Mouse (Mus musculus) hindbrain, embryonic 16.5 days (tissue): ENCODE data around the gene Fbxo42. TPM values are rescaled to one million over a fixed set of nuclear protein-coding genes. Genes with fewer than 3 reads are reported as not detected.

Source experiments
- ATAC-seq: fragments of 200-750 bp; cut with Nextera tagmentation; 2 replicates; pipeline ENCODE4 v1.8.0; 2017; ENCODE audit warnings: moderate TSS enrichment, moderate library complexity
- H3K27ac ChIP-seq: fragments of 300-500 bp; sonication (generic); 2 replicates; pipeline ENCODE4 v1.5.1; 2014; ENCODE audit warnings: low read depth, mild to moderate bottlenecking, control low read depth, low read length, moderate library complexity
- H3K27me3 ChIP-seq: fragments of 300-500 bp; sonication (generic); replicated peaks from 2 replicates; pipeline ENCODE4 v1.6.1; 2014; ENCODE audit warnings: low read length; ENCODE audit not compliant: control insufficient read depth, insufficient read depth
- H3K36me3 ChIP-seq: fragments of 300-500 bp; sonication (generic); 2 replicates; pipeline ENCODE4 v1.6.1; 2014; ENCODE audit warnings: mild to moderate bottlenecking, low read length, moderate library complexity, mixed read lengths; ENCODE audit not compliant: control insufficient read depth, insufficient read depth
- H3K4me1 ChIP-seq: fragments of 300-500 bp; sonication (generic); 2 replicates; pipeline ENCODE4 v1.6.1; 2014; ENCODE audit warnings: low read depth, low read length; ENCODE audit not compliant: control insufficient read depth, insufficient read depth
- H3K4me2 ChIP-seq: fragments of 300-500 bp; sonication (generic); 2 replicates; pipeline ENCODE4 v1.6.1; 2014; ENCODE audit warnings: mild to moderate bottlenecking, low read length, control low read depth, moderate library complexity
- H3K4me3 ChIP-seq: fragments of 300-500 bp; sonication (generic); 2 replicates; pipeline ENCODE4 v1.5.1; 2014; ENCODE audit warnings: mild to moderate bottlenecking, low read length, control low read depth, moderate library complexity
- H3K9ac ChIP-seq: fragments of 300-500 bp; sonication (generic); 2 replicates; pipeline ENCODE4 v1.6.1; 2014; ENCODE audit warnings: low read depth, mild to moderate bottlenecking, control low read depth, low read length, moderate library complexity
- H3K9me3 ChIP-seq: fragments of 300-500 bp; sonication (generic); 2 replicates; pipeline ENCODE4 v1.6.1; 2014; ENCODE audit warnings: mild to moderate bottlenecking, low read length, moderate library complexity; ENCODE audit not compliant: control insufficient read depth
- WGBS: fragments of 180-500 bp; shearing (Covaris S2); extraction: QIAGEN DNeasy Blood & Tissue Kit; methylation state at CpG from one replicate; pipeline ENCODE4 v1.1.7; 2014; 5-methylcytosine and 5-hydroxymethylcytosine counted together
- polyA plus RNA-seq: library from polyadenylated mRNA; unstranded; fragments of >200 nt; fragmentation: Nextera tagmentation; extraction: Ambion mirVana; gene quantifications from 2 replicates; pipeline ENCODE4 v1.2.1, GENCODE M21; 2015

Gene Fbxo42
- polyA plus RNA-seq, 1 experiment from 2014 or later, result 20.4 TPM

DNA sequence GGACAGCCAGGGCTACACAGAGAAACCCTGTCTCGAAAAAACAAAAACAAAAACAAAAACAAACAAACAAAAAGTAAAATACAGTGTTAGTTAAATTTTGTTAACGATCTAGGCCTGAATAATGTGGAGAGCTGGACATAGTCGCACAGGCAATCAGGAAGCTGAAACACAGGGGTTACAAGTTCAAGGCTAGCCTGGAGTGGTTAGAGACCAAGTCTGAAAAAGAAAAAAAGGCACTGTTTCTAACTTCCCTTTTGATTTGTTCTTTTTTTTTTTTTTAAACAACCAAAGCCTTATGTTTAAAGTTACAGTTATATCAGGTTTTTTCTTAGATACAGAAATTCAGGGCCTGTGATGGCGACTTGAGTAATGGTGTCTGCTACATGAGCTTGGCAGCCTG is 12.5 kb downstream of the Fbxo42 start:
- 96% methylated on average over 4 of the region's 4 CpGs for WGBS
- ATAC-seq, result no peak

DNA sequence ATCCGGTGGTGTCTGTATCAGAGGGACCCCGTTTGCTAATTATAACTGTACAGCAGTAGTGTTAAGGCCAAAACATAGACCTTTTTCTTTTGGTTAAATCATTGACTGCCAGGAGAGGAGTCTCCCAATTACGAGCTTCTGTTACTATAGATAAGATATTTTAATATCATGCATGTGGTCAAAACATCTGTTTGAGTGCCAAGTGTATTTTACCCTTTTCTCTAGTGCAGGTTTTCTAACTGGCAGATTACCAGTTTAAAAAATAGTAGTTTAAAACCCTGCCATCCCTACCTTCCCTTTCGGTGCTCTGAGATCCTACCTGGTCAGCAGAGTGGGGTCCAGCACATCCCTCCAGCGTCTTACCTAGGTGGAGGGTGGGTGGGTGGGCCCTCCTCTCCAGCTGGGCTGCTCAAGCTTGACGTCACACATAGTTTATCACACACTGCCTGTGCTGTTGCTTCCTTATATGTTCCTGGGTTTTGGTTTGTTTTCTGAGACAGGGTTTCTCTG is 14.0 kb downstream of the Fbxo42 start:
- Histone ChIP-seq H3K4me3 (no peak overlapping the region), H3K9me3 (peaks cover 4% of the 10 kb centered on the region; the same call in 1 of the 2 replicates), H3K36me3 (no peaks in the 10 kb centered on the region), H3K27ac (no peak overlapping the region), H3K4me2 (no peak overlapping the region), H3K9ac (no peak overlapping the region), H3K4me1 (no peaks in the 10 kb centered on the region; the same call in 1 of the 2 replicates), H3K27me3 (no peaks in the 10 kb centered on the region)
- no peak for ATAC-seq
- WGBS, result 92% methylated on average over 6 of the region's 6 CpGs

More for the DNA sequence above, 12.5 kb downstream of the Fbxo42 start:
- Histone ChIP-seq H3K27ac (no peak overlapping the region), H3K4me1 (no peaks in the 10 kb centered on the region; the same call in 1 of the 2 replicates), H3K9me3 (peaks cover 4% of the 10 kb centered on the region; the same call in 1 of the 2 replicates), H3K4me3 (no peak overlapping the region), H3K36me3 (no peaks in the 10 kb centered on the region), H3K9ac (no peak overlapping the region), H3K27me3 (no peaks in the 10 kb centered on the region), H3K4me2 (no peak overlapping the region)

GRCm38 (mm10) chr4:141163729-141164128 is 16.0 kb downstream of the Fbxo42 start:
- no peak overlapping the region for H3K4me2 ChIP-seq
- H3K4me3 ChIP-seq, result no peak overlapping the region
- H3K27me3 ChIP-seq, result no peaks in the 10 kb centered on the region
- H3K36me3 ChIP-seq, result no peaks in the 10 kb centered on the region
- H3K4me1 ChIP-seq, result no peaks in the 10 kb centered on the region; the same call in 1 of the 2 replicates
- H3K9me3 ChIP-seq, result peaks cover 4% of the 10 kb centered on the region; the same call in 1 of the 2 replicates
- ATAC-seq, result no peak
- no peak overlapping the region for H3K27ac ChIP-seq
- 91% methylated on average over 5 of the region's 5 CpGs for WGBS
- no peak overlapping the region for H3K9ac ChIP-seq

DNA sequence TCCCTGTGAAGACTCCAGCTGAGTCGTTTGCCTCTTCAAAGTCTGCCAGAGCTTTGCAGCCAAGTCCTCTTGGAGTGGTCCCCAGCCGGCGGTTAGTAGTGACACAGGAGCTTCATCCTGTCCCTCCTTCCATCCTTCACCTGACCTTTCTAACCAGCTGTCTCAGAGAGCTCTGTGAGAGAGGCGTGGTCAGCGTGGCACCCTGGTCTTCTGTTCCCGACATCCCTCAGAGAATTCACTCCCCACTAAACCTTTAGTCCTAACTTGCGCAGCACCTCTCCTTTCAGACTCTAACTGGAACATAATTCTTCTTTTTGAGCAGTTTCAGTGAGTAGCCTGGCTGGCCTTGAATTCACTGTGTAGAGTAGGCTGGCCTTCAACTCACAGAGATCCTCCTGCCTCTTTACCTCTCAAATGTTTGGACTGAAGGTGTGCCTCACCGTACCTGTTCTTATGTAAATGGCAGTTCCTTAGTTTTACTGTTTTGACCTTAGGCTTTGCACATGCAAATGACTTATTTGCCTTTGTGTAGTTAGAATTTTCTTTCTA is 18.1 kb downstream of the Fbxo42 start:
- Histone ChIP-seq H3K4me3 (no peak overlapping the region), H3K4me1 (no peaks in the 10 kb centered on the region), H3K9me3 (peaks cover 4% of the 10 kb centered on the region; the same call in 1 of the 2 replicates), H3K9ac (no peak overlapping the region), H3K27me3 (no peaks in the 10 kb centered on the region), H3K27ac (no peak overlapping the region), H3K36me3 (0 out of 2 replicates have a peak, but pooled peaks cover 3% of the 10 kb centered on the region), H3K4me2 (no peak overlapping the region)
- ATAC-seq, result no peak
- 81% methylated on average over 8 of the region's 8 CpGs for WGBS

- Histone ChIP-seq H3K9ac (no peak overlapping the region), H3K4me3 (no peak overlapping the region), H3K27me3 (no peaks in the 10 kb centered on the region), H3K9me3 (peaks cover 4% of the 10 kb centered on the region; the same call in 1 of the 2 replicates), H3K27ac (no peak overlapping the region), H3K4me1 (no peaks in the 10 kb centered on the region), H3K36me3 (peaks cover 13% of the 10 kb centered on the region), H3K4me2 (no peak overlapping the region)
- 95% methylated on average over 3 of the region's 3 CpGs for WGBS
- no peak for ATAC-seq
Observed at GRCm38 (mm10) chr4:141167156-141167555, 19.4 kb downstream of the Fbxo42 start.

- Histone ChIP-seq H3K27me3 (no peaks in the 10 kb centered on the region), H3K36me3 (peaks cover 18% of the 10 kb centered on the region), H3K4me1 (no peaks in the 10 kb centered on the region; the same call in 1 of the 2 replicates), H3K4me2 (no peak overlapping the region), H3K4me3 (no peak overlapping the region), H3K9ac (no peak overlapping the region), H3K9me3 (no peaks in the 10 kb centered on the region), H3K27ac (no peak overlapping the region)
- WGBS, result 88% methylated on average over 8 of the region's 8 CpGs
- no peak for ATAC-seq
Observed at GRCm38 (mm10) chr4:141172121-141172520, 24.4 kb downstream of the Fbxo42 start.

- Histone ChIP-seq H3K9me3 (no peaks in the 10 kb centered on the region), H3K36me3 (peaks cover 15% of the 10 kb centered on the region), H3K27ac (no peak overlapping the region), H3K27me3 (no peaks in the 10 kb centered on the region), H3K4me1 (no peaks in the 10 kb centered on the region; the same call in 1 of the 2 replicates), H3K4me3 (no peak overlapping the region), H3K9ac (no peak overlapping the region), H3K4me2 (no peak overlapping the region)
- no peak for ATAC-seq
- WGBS, result 69% methylated on average over 5 of the region's 5 CpGs
Observed at GRCm38 (mm10) chr4:141175783-141176182, 28.1 kb downstream of the Fbxo42 start.

DNA sequence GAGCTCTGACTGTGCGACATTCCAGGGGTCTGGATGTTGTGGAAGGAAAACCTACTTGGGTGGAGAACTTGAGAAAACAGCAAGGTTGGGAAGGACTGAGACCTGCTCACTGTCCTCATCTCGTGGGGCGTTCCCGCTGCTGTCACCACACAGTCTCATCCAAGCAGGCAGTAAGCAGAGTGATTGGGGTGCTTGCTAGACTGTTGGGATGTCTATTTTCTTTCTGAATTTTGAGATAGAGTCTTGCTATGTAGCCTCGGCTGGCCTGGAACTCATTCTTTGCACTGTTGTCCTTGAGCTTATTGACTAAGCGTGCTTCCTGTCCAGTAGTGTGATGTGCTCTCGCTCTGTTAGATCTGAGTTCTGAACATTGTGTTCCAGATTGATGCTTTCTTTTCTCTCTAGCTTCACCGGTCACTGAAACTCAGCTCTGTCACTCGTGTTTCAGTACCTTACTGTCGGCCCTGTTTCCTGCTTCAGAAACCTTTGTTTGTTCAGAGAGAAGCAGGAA is 28.7 kb downstream of the Fbxo42 start:
- no peaks in the 10 kb centered on the region for H3K27me3 ChIP-seq
- no peak for ATAC-seq
- H3K4me2 ChIP-seq, result no peak overlapping the region
- no peak overlapping the region for H3K9ac ChIP-seq
- H3K4me3 ChIP-seq, result no peak overlapping the region
- no peaks in the 10 kb centered on the region for H3K9me3 ChIP-seq
- 90% methylated on average over 10 of the region's 10 CpGs for WGBS
- no peak overlapping the region for H3K27ac ChIP-seq
- no peaks in the 10 kb centered on the region; the same call in 1 of the 2 replicates for H3K4me1 ChIP-seq
- peaks cover 11% of the 10 kb centered on the region for H3K36me3 ChIP-seq

- Histone ChIP-seq H3K36me3 (peaks cover 5% of the 10 kb centered on the region), H3K4me3 (no peak overlapping the region), H3K9me3 (no peaks in the 10 kb centered on the region), H3K27me3 (no peaks in the 10 kb centered on the region), H3K4me1 (no peaks in the 10 kb centered on the region; the same call in 1 of the 2 replicates), H3K9ac (no peak overlapping the region), H3K4me2 (no peak overlapping the region), H3K27ac (no peak overlapping the region)
- 58% methylated on average over 4 of the region's 4 CpGs for WGBS
- no peak for ATAC-seq
Observed at GRCm38 (mm10) chr4:141178500-141178899, 30.8 kb downstream of the Fbxo42 start.
